Mouse (Mus musculus): ENCODE measurements around the gene Brd9. TPM values are rescaled to one million over a fixed set of nuclear protein-coding genes. Genes with fewer than 3 reads are reported as not detected.

Brd9 gene
- 68.2 TPM for polyA plus RNA-seq (2017; shearing (Covaris generic))

GRCm38 (mm10) chr13:73937321-73938176, at the start of gene Brd9, which contains the start of gene Trip13:
Gene Brd9, plus strand, starts transcription at chr13:73937811.
Gene Trip13, minus strand, starts transcription at chr13:73937784.

DNA sequence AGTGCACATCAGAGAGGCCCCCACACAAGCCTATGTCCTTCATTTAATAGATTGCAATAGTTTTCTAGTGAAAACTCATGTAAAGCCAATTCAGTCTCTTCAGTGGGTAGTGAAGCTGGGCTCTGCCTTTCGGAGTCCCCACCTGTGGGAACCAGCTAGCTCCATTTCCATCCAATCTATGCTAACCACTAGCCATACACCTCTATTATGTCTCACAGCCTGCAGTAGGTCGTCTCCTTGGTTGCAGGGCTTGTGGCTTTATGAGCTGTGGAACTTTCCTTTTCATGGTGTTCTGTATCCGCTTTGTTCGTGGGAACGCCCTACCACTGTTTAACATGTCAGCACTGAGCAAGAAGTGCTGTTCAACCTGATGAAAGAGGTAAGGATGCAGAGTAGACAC, 25.9 kb downstream of the Brd9 start, which contains the start of gene Zdhhc11:
Gene Zdhhc11 (plus strand): TSS at position 301 of the 400 bp plus-strand sequence.

GRCm38 (mm10) chr13:74008948-74009718, 71.5 kb downstream of the Brd9 start, which contains the start of gene Tppp:
Gene Tppp, plus strand, starts transcription at chr13:74009407.

Other genes with a start within 250 kb of the Brd9 start
- gene Slc6a19, start 232.9 kb upstream of the Brd9 start, polyA plus RNA-seq (2017; shearing (Covaris generic)): not detected
- gene Slc12a7, start 204.7 kb upstream of the Brd9 start, polyA plus RNA-seq (2017; shearing (Covaris generic)): 70.6 TPM
- 0.17 TPM for gene Nkd2, start 90.2 kb upstream of the Brd9 start, polyA plus RNA-seq (2017; shearing (Covaris generic))
- 1.6 TPM for gene Trip13, start within 50 bp of the Brd9 start, polyA plus RNA-seq (2017; shearing (Covaris generic))
- not detected for gene Zdhhc11, start 26.0 kb downstream of the Brd9 start, polyA plus RNA-seq (2017; shearing (Covaris generic))
- gene Tppp, start 71.6 kb downstream of the Brd9 start, polyA plus RNA-seq (2017; shearing (Covaris generic)): 2.6 TPM
- 6.8 TPM for gene Cep72, start 124.5 kb downstream of the Brd9 start, polyA plus RNA-seq (2017; shearing (Covaris generic))
- not detected for gene Slc9a3, start 183.6 kb downstream of the Brd9 start, polyA plus RNA-seq (2017; shearing (Covaris generic))

All from effector memory CD4-positive, alpha-beta T cell, adult 5 months (primary cell).